Mouse (Mus musculus) MEL (cell line): ENCODE measurements around the gene Ddx19a. TPM values are rescaled to one million over a fixed set of nuclear protein-coding genes. Genes with fewer than 3 reads are reported as not detected.

Experiments
- DNase-seq: peaks from one replicate; pipeline ENCODE4 v3.0.0; 2011; ENCODE audit warnings: low read depth, low spot score
- H3K27ac ChIP-seq: 2 replicates; pipeline ENCODE4 v1.5.1; 2012; ENCODE audit warnings: low read depth, mild to moderate bottlenecking, control low read depth, low read length, moderate library complexity; ENCODE audit not compliant: control insufficient read depth
- H3K27me3 ChIP-seq, 2 experiments: fragments of 150-350 bp in 1 of 2; sonication (generic) in 1 of 2; 2 replicates each; pipeline ENCODE4 v1.6.1; 2012; ENCODE audit warnings: low read length in 2 of 2, mild to moderate bottlenecking in 2 of 2, improper control_type of control experiment in 1 of 2, moderate library complexity in 1 of 2; ENCODE audit not compliant: insufficient read depth in 2 of 2, control insufficient read depth in 1 of 2
- H3K36me3 ChIP-seq, 2 experiments: 2 replicates each; pipeline ENCODE4 v1.6.1; 2012 to 2014; ENCODE audit warnings: low read length in 2 of 2, improper control_type of control experiment in 1 of 2, inconsistent platforms in 1 of 2, mild to moderate bottlenecking in 1 of 2; ENCODE audit not compliant: insufficient read depth in 2 of 2, control insufficient read depth in 1 of 2
- H3K4me1 ChIP-seq, 2 experiments: fragments of 150-350 bp in 1 of 2; sonication (generic) in 1 of 2; 2 replicates each; pipeline ENCODE4 v1.6.1; 2012; ENCODE audit warnings: low read length in 2 of 2, improper control_type of control experiment in 1 of 2, mild to moderate bottlenecking in 1 of 2; ENCODE audit not compliant: insufficient read depth in 2 of 2, control insufficient read depth in 1 of 2
- H3K4me3 ChIP-seq, 2 experiments: fragments of 150-350 bp in 1 of 2; sonication (generic) in 1 of 2; 2 replicates each; pipeline ENCODE4 v1.5.1; 2012; ENCODE audit warnings: low read depth in 2 of 2, low read length in 2 of 2, mild to moderate bottlenecking in 2 of 2, moderate library complexity in 2 of 2, control low read depth in 1 of 2, improper control_type of control experiment in 1 of 2; ENCODE audit not compliant: control insufficient read depth in 1 of 2, insufficient read depth in 1 of 2
- H3K79me2 ChIP-seq: 2 replicates; pipeline ENCODE4 v1.6.1; 2012; ENCODE audit warnings: mild to moderate bottlenecking, low read length, moderate library complexity; ENCODE audit not compliant: control insufficient read depth, poor library complexity, insufficient read depth
- H3K9ac ChIP-seq: 2 replicates; pipeline ENCODE4 v1.6.1; 2012; ENCODE audit warnings: low read depth, mild to moderate bottlenecking, control low read depth, low read length, moderate library complexity; ENCODE audit not compliant: control insufficient read depth, poor library complexity, severe bottlenecking
- H3K9me3 ChIP-seq: fragments of 150-350 bp; sonication (generic); replicated peaks from 2 replicates; pipeline ENCODE4 v1.6.1; 2012; ENCODE audit warnings: mild to moderate bottlenecking, low read length, improper control_type of control experiment, moderate library complexity; ENCODE audit not compliant: insufficient read depth
- EP300 ChIP-seq, 2 experiments: IDR thresholded peaks; 2 replicates each; pipeline ENCODE4 v1.6.1; 2011; ENCODE audit warnings: improper control_type of control experiment in 2 of 2, low read length in 2 of 2, low read depth in 1 of 2, mild to moderate bottlenecking in 1 of 2
- ETS1 ChIP-seq: IDR thresholded peaks from 2 replicates; pipeline ENCODE4 v1.6.1; 2012; ENCODE audit warnings: low read depth, mild to moderate bottlenecking, inconsistent platforms, low read length, improper control_type of control experiment, moderate library complexity
- HCFC1 ChIP-seq: IDR thresholded peaks from 2 replicates; pipeline ENCODE4 v1.6.1; 2012; ENCODE audit warnings: low read depth, mild to moderate bottlenecking, inconsistent platforms, low read length, improper control_type of control experiment, moderate library complexity
- JUND ChIP-seq: IDR thresholded peaks from 2 replicates; pipeline ENCODE4 v1.6.1; 2011; ENCODE audit warnings: low read depth, mild to moderate bottlenecking, improper control_type of control experiment, low read length
- MAX ChIP-seq: IDR thresholded peaks from 2 replicates; pipeline ENCODE4 v1.6.1; 2011; ENCODE audit warnings: low read length, improper control_type of control experiment
- MXI1 ChIP-seq: IDR thresholded peaks from 2 replicates; pipeline ENCODE4 v1.6.1; 2011; ENCODE audit warnings: mild to moderate bottlenecking, low read depth, low read length, improper control_type of control experiment
- MYC ChIP-seq: IDR thresholded peaks from 2 replicates; pipeline ENCODE4 v1.6.1; 2011; ENCODE audit warnings: low read depth, mild to moderate bottlenecking, low read length, improper control_type of control experiment, moderate library complexity
- NRF1 ChIP-seq: IDR thresholded peaks from 2 replicates; pipeline ENCODE4 v1.6.1; 2014; ENCODE audit warnings: low read depth, mild to moderate bottlenecking, inconsistent platforms, low read length, improper control_type of control experiment, moderate library complexity; ENCODE audit not compliant: poor library complexity, insufficient read depth, severe bottlenecking
- POLR2A ChIP-seq, 2 experiments: IDR thresholded peaks; 2 replicates each; pipeline ENCODE4 v1.6.1; 2011 to 2012; ENCODE audit warnings: low read length in 2 of 2, mild to moderate bottlenecking in 2 of 2, control low read depth in 1 of 2, improper control_type of control experiment in 1 of 2, low read depth in 1 of 2, moderate library complexity in 1 of 2; ENCODE audit not compliant: control insufficient read depth in 1 of 2, insufficient read depth in 1 of 2, poor library complexity in 1 of 2
- POLR2AphosphoS2 ChIP-seq: IDR thresholded peaks from 2 replicates; pipeline ENCODE4 v1.6.1; 2011; ENCODE audit warnings: low read length, improper control_type of control experiment
- RAD21 ChIP-seq: IDR thresholded peaks from 2 replicates; pipeline ENCODE4 v1.6.1; 2011; ENCODE audit warnings: mild to moderate bottlenecking, low read depth, low read length, improper control_type of control experiment
- RCOR1 ChIP-seq: IDR thresholded peaks from 2 replicates; pipeline ENCODE4 v1.6.1; 2012; ENCODE audit warnings: low read depth, mild to moderate bottlenecking, inconsistent platforms, low read length, improper control_type of control experiment
- SIN3A ChIP-seq: IDR thresholded peaks from 2 replicates; pipeline ENCODE4 v1.6.1; 2012; ENCODE audit warnings: low read length, improper control_type of control experiment, inconsistent platforms
- TAL1 ChIP-seq: IDR thresholded peaks from 2 replicates; pipeline ENCODE4 v1.6.1; 2012; ENCODE audit warnings: mild to moderate bottlenecking, inconsistent platforms, low read length, moderate library complexity, mixed read lengths
- TBP ChIP-seq: IDR thresholded peaks from 2 replicates; pipeline ENCODE4 v1.8.0; 2011; ENCODE audit warnings: low read depth, low read length, improper control_type of control experiment
- USF1 ChIP-seq: IDR thresholded peaks from 2 replicates; pipeline ENCODE4 v1.6.1; 2014; ENCODE audit warnings: low read depth, mild to moderate bottlenecking, inconsistent platforms, low read length, improper control_type of control experiment, moderate library complexity
- ZMIZ1 ChIP-seq: IDR thresholded peaks from 2 replicates; pipeline ENCODE4 v1.6.1; 2012; ENCODE audit warnings: low read depth, mild to moderate bottlenecking, inconsistent platforms, low read length, improper control_type of control experiment, moderate library complexity
- polyA plus RNA-seq, 2 experiments: library from polyadenylated mRNA; stranded (reverse) in 1 of 2; unstranded in 1 of 2; fragments of >175 nt in 1 of 2; fragments of >200 nt in 1 of 2; gene quantifications; 2 replicates each; pipeline versions ENCODE4 v1.2.1 to v1.2.4; 2012; ENCODE audit warnings: low replicate concordance in 2 of 2, low read depth in 1 of 2; ENCODE audit not compliant: insufficient read length in 2 of 2, insufficient read depth in 1 of 2, missing spikeins in 1 of 2
- total RNA-seq: library from RNA; depleted of rRNA; stranded (reverse); fragments of 300-350 nt; gene quantifications from 2 replicates; pipeline ENCODE4 v1.2.3, GENCODE M21; 2012

The Ddx19a gene
- total and polyA plus RNA-seq, 3 experiments = 17.0 to 168 (median 59.0) TPM

DNA sequence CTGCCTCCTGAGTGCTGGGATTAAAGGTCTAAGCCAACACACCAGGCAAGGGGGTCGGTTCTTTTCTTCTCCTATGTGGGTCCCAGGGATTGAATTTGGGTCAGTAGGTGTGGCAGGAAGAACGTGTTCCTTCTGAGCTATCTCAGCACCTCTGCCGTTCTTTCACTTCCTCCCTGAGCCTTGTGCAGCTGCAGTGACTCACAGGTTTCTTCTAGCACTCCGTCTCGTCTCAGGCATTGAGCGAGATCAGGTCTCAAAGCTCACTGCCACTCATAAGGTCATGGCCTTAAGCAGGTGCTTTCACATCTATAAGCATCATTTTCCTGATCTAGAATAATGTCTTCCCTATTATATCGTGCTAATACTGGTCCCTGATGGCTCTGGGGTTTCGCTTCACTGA lies 42.8 kb downstream of the Ddx19a start:
- Histone ChIP-seq H3K27me3 (no peaks in the 10 kb centered on the region), H3K4me3 (peak overlapping the region; percentile 37 to 39; a peak in 2 of 4 replicates), H3K27ac (peak overlapping the region; percentile 31; the same call in 1 of the 2 replicates), H3K79me2 (no peaks in the 10 kb centered on the region), H3K4me1 (peaks cover 2 to 6% of the 10 kb centered on the region in 2 experiments; a peak in 2 of 4 replicates), H3K9ac (0 out of 2 replicates have a peak overlapping the region, but pooled peaks have one; percentile 19), H3K36me3 (peaks cover 0 to 4% of the 10 kb centered on the region in 2 experiments; a peak in 2 of 4 replicates), H3K9me3 (no peaks in the 10 kb centered on the region)
- peak; percentile 73 for DNase-seq
- peak; percentile 32 for TF ChIP-seq TAL1
- 0 out of 2 replicates have a peak, but pooled peaks have one; percentile 41 for TF ChIP-seq MYC
- TF ChIP-seq TBP = no peak
- no peak for TF ChIP-seq JUND
- TF ChIP-seq ETS1 = peak; percentile 28; the same call in 1 of the 2 replicates
- TF ChIP-seq RCOR1 = 0 out of 2 replicates have a peak, but pooled peaks have one; percentile 12
- peak; percentile 45 to 49; a peak in 3 of 4 replicates for TF ChIP-seq EP300 (IDR thresholded peaks at IDR 0.05; ENCODE audit: low read depth in 1 of 2, low read length in 2 of 2)
- TF ChIP-seq MAX = 0 out of 2 replicates have a peak, but pooled peaks have one; percentile 27

DNA sequence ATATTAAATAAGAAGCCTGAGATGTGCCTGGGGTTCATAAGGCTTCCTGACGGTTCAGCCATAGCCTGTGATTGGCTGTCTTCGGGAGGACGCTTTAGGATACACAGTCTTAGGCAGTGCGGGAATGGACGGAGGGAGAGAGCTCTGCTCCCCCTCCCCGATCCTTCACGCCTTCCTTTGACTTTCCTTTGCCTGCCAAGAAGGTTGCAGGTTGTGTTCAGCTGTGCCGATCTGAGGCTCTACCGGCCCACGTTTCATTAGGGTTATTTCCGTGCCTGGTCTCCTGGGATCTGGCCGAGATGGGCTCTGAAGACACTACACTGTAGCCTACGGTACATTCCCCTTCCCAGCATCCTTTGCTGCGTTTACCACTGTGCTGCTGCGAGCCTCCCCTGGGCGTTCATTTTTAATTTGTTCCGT lies 47.5 kb downstream of the Ddx19a start:
- Histone ChIP-seq H3K4me1 (peaks cover 2 to 7% of the 10 kb centered on the region in 2 experiments; a peak in 2 of 4 replicates), H3K9me3 (no peaks in the 10 kb centered on the region), H3K27me3 (no peaks in the 10 kb centered on the region), H3K79me2 (no peaks in the 10 kb centered on the region), H3K4me3 (no peak overlapping the region), H3K27ac (no peak overlapping the region), H3K36me3 (peaks cover 0 to 2% of the 10 kb centered on the region in 2 experiments; a peak in 2 of 4 replicates), H3K9ac (no peak overlapping the region)
- no peak for TF ChIP-seq TAL1
- TF ChIP-seq RAD21 = no peak
- TF ChIP-seq SIN3A = no peak
- no peak for TF ChIP-seq TBP
- TF ChIP-seq MAX = no peak
- TF ChIP-seq NRF1 = no peak
- TF ChIP-seq POLR2AphosphoS2 = no peak
- no peak for TF ChIP-seq MXI1
- no peak for TF ChIP-seq POLR2A (IDR thresholded peaks at IDR 0.05; ENCODE audit: control insufficient read depth in 1 of 2, insufficient read depth in 1 of 2, low read depth in 1 of 2, low read length in 2 of 2, poor library complexity in 1 of 2)
- no peak for TF ChIP-seq RCOR1
- TF ChIP-seq HCFC1 = no peak
- no peak for TF ChIP-seq ZMIZ1
- no peak for TF ChIP-seq USF1
- no peak for TF ChIP-seq ETS1
- DNase-seq = no peak
